Mouse (Mus musculus) liver, embryonic 11.5 days (tissue): ENCODE results near the gene Apopt1. TPM values are rescaled to one million over a fixed set of nuclear protein-coding genes. Genes with fewer than 3 reads are reported as not detected.

Experiments
- ATAC-seq: fragments of 200-750 bp; cut with Nextera tagmentation; replicated peaks from 2 replicates; pipeline ENCODE4 v1.8.0; 2017; ENCODE audit warnings: moderate number of reproducible peaks, mild to moderate bottlenecking, moderate TSS enrichment, moderate library complexity; ENCODE audit not compliant: low FRiP score
- DNase-seq: peaks from one replicate; pipeline ENCODE4 v3.0.0-alpha.2; 2017; ENCODE audit warnings: low spot score
- H3K27ac ChIP-seq: fragments of 300-500 bp; sonication (generic); 2 replicates; pipeline ENCODE4 v1.5.1; 2014; ENCODE audit warnings: mild to moderate bottlenecking, low read depth, low read length, control low read depth
- H3K27me3 ChIP-seq: fragments of 300-500 bp; sonication (generic); replicated peaks from 2 replicates; pipeline ENCODE4 v1.6.1; 2014; ENCODE audit warnings: low read length, mixed read lengths; ENCODE audit not compliant: control insufficient read depth, insufficient read depth
- H3K36me3 ChIP-seq: fragments of 300-500 bp; sonication (generic); 2 replicates; pipeline ENCODE4 v1.6.1; 2014; ENCODE audit warnings: mild to moderate bottlenecking, low read length, moderate library complexity, mixed read lengths; ENCODE audit not compliant: control insufficient read depth, insufficient read depth
- H3K4me1 ChIP-seq: fragments of 300-500 bp; sonication (generic); replicated peaks from 2 replicates; pipeline ENCODE4 v1.6.1; 2014; ENCODE audit warnings: low read length, mixed read lengths; ENCODE audit not compliant: control insufficient read depth, insufficient read depth
- H3K4me2 ChIP-seq: fragments of 300-500 bp; sonication (generic); 2 replicates; pipeline ENCODE4 v1.6.1; 2014; ENCODE audit warnings: mild to moderate bottlenecking, control low read depth, moderate library complexity
- H3K4me3 ChIP-seq: fragments of 300-500 bp; sonication (generic); 2 replicates; pipeline ENCODE4 v1.5.1; 2014; ENCODE audit warnings: low read depth, low read length, control low read depth
- H3K9ac ChIP-seq: fragments of 300-500 bp; sonication (generic); 2 replicates; pipeline ENCODE4 v1.6.1; 2014; ENCODE audit warnings: low read depth, low read length, control low read depth
- H3K9me3 ChIP-seq: fragments of 300-500 bp; sonication (generic); 2 replicates; pipeline ENCODE4 v1.6.1; 2016; ENCODE audit warnings: low read length, inconsistent platforms, mixed read lengths; ENCODE audit not compliant: control insufficient read depth
- WGBS: fragments of 180-500 bp; shearing (Covaris S2); extraction: QIAGEN DNeasy Blood & Tissue Kit; methylation state at CpG from one replicate; pipeline ENCODE4 v1.1.7; 2014; 5-methylcytosine and 5-hydroxymethylcytosine counted together
- polyA plus RNA-seq: library from polyadenylated mRNA; unstranded; fragments of >200 nt; fragmentation: Nextera tagmentation; extraction: Ambion mirVana; gene quantifications from 2 replicates; pipeline ENCODE4 v1.2.1, GENCODE M21; 2014

The Apopt1 gene
- polyA plus RNA-seq, 1 experiment from 2014 or later = 67.7 TPM

- H3K4me1 ChIP-seq = no peaks in the 10 kb centered on the region
- H3K4me2 ChIP-seq = no peak overlapping the region
- no peaks in the 10 kb centered on the region for H3K9me3 ChIP-seq
- no peaks in the 10 kb centered on the region for H3K27me3 ChIP-seq
- no peak overlapping the region for H3K4me3 ChIP-seq
- no peak overlapping the region for H3K9ac ChIP-seq
- no peak overlapping the region for H3K27ac ChIP-seq
- H3K36me3 ChIP-seq = no peaks in the 10 kb centered on the region
- whole genome bisulfite sequencing = 26% methylated on average over 3 of the region's 3 CpGs
- no peak for ATAC-seq
- DNase-seq = no peak
These were observed 25.7 kb downstream of the Apopt1 start for GRCm38 (mm10) chr12:111738754-111739153.

- Histone ChIP-seq H3K27ac (no peak overlapping the region), H3K4me2 (no peak overlapping the region), H3K4me3 (no peak overlapping the region), H3K4me1 (peaks cover 10% of the 10 kb centered on the region), H3K27me3 (no peaks in the 10 kb centered on the region), H3K9me3 (no peaks in the 10 kb centered on the region), H3K36me3 (no peaks in the 10 kb centered on the region), H3K9ac (no peak overlapping the region)
- DNase-seq (no peak), ATAC-seq (no peak)
- 53% methylated on average over 8 of the region's 8 CpGs for WGBS
These were observed 28.3 kb downstream of the Apopt1 start for GRCm38 (mm10) chr12:111741338-111741737.

- 71% methylated on average over 2 of the region's 2 CpGs for WGBS
- no peak for ATAC-seq
- Histone ChIP-seq H3K4me2 (no peak overlapping the region), H3K36me3 (no peaks in the 10 kb centered on the region), H3K9ac (no peak overlapping the region), H3K9me3 (no peaks in the 10 kb centered on the region), H3K27ac (no peak overlapping the region), H3K27me3 (no peaks in the 10 kb centered on the region), H3K4me1 (peaks cover 12% of the 10 kb centered on the region), H3K4me3 (no peak overlapping the region)
- DNase-seq = no peak
These were observed 30.4 kb downstream of the Apopt1 start for GRCm38 (mm10) chr12:111743419-111743818.

- ATAC-seq (no peak), DNase-seq (no peak)
- no peak overlapping the region for H3K9ac ChIP-seq
- H3K27ac ChIP-seq = no peak overlapping the region
- WGBS = 80% methylated on average over 11 of the region's 11 CpGs
- no peaks in the 10 kb centered on the region for H3K36me3 ChIP-seq
- H3K4me1 ChIP-seq = peaks cover 12% of the 10 kb centered on the region
- H3K27me3 ChIP-seq = no peaks in the 10 kb centered on the region
- no peak overlapping the region for H3K4me3 ChIP-seq
- no peaks in the 10 kb centered on the region for H3K9me3 ChIP-seq
- H3K4me2 ChIP-seq = no peak overlapping the region
These were observed 30.9 kb downstream of the Apopt1 start for GRCm38 (mm10) chr12:111743981-111744423.

- H3K9ac ChIP-seq = no peak overlapping the region
- H3K4me1 ChIP-seq = peaks cover 12% of the 10 kb centered on the region
- H3K36me3 ChIP-seq = no peaks in the 10 kb centered on the region
- H3K27ac ChIP-seq = no peak overlapping the region
- WGBS = 71% methylated on average over 6 of the region's 6 CpGs
- ATAC-seq (no peak), DNase-seq (no peak)
- no peak overlapping the region for H3K4me2 ChIP-seq
- no peaks in the 10 kb centered on the region for H3K9me3 ChIP-seq
- no peaks in the 10 kb centered on the region for H3K27me3 ChIP-seq
- no peak overlapping the region for H3K4me3 ChIP-seq
These were observed 32.2 kb downstream of the Apopt1 start for GRCm38 (mm10) chr12:111745274-111745673.

- H3K27me3 ChIP-seq = no peaks in the 10 kb centered on the region
- H3K4me2 ChIP-seq = no peak overlapping the region
- H3K9ac ChIP-seq = no peak overlapping the region
- no peaks in the 10 kb centered on the region for H3K36me3 ChIP-seq
- WGBS = 47% methylated on average over 5 of the region's 5 CpGs
- H3K4me3 ChIP-seq = no peak overlapping the region
- no peak overlapping the region for H3K27ac ChIP-seq
- H3K4me1 ChIP-seq = peaks cover 12% of the 10 kb centered on the region
- no peaks in the 10 kb centered on the region for H3K9me3 ChIP-seq
- ATAC-seq = peak; percentile 82
- no peak for DNase-seq
These were observed 33.0 kb downstream of the Apopt1 start for GRCm38 (mm10) chr12:111746091-111746490.

- no peak overlapping the region for H3K4me3 ChIP-seq
- DNase-seq = no peak
- peaks cover 12% of the 10 kb centered on the region for H3K4me1 ChIP-seq
- WGBS = 83% methylated on average over 7 of the region's 7 CpGs
- no peak overlapping the region for H3K4me2 ChIP-seq
- H3K9ac ChIP-seq = no peak overlapping the region
- no peak overlapping the region for H3K27ac ChIP-seq
- H3K9me3 ChIP-seq = no peaks in the 10 kb centered on the region
- no peaks in the 10 kb centered on the region for H3K27me3 ChIP-seq
- no peaks in the 10 kb centered on the region for H3K36me3 ChIP-seq
- no peak for ATAC-seq
These were observed 34.4 kb downstream of the Apopt1 start for GRCm38 (mm10) chr12:111747421-111747820.

GRCm38 (mm10) chr12:111750739-111751138, 37.7 kb downstream of the Apopt1 start:
- no peaks in the 10 kb centered on the region for H3K36me3 ChIP-seq
- no peaks in the 10 kb centered on the region for H3K27me3 ChIP-seq
- ATAC-seq (no peak), DNase-seq (no peak)
- H3K4me1 ChIP-seq = peaks cover 10% of the 10 kb centered on the region
- 92% methylated on average over 3 of the region's 3 CpGs for WGBS
- H3K27ac ChIP-seq = no peak overlapping the region
- no peak overlapping the region for H3K4me2 ChIP-seq
- no peak overlapping the region for H3K4me3 ChIP-seq
- no peaks in the 10 kb centered on the region for H3K9me3 ChIP-seq
- no peak overlapping the region for H3K9ac ChIP-seq

- Histone ChIP-seq H3K4me3 (no peak overlapping the region), H3K27me3 (no peaks in the 10 kb centered on the region), H3K36me3 (no peaks in the 10 kb centered on the region), H3K4me2 (no peak overlapping the region), H3K27ac (no peak overlapping the region), H3K9ac (no peak overlapping the region), H3K4me1 (0 out of 2 replicates have a peak, but pooled peaks cover 5% of the 10 kb centered on the region), H3K9me3 (no peaks in the 10 kb centered on the region)
- whole genome bisulfite sequencing = 85% methylated on average over 6 of the region's 6 CpGs
- no peak for ATAC-seq
- no peak for DNase-seq
These were observed 39.4 kb downstream of the Apopt1 start for GRCm38 (mm10) chr12:111752491-111752890.
